Mouse (Mus musculus) forebrain, embryonic 11.5 days (tissue): ENCODE measurements around the gene Gramd4. TPM values are rescaled to one million over a fixed set of nuclear protein-coding genes. Genes with fewer than 3 reads are reported as not detected.

Source experiments
- ATAC-seq: fragments of 200-750 bp; cut with Nextera tagmentation; replicated peaks from 2 replicates; pipeline ENCODE4 v1.8.0; 2017; ENCODE audit warnings: moderate TSS enrichment; ENCODE audit not compliant: low FRiP score
- DNase-seq: peaks from one replicate; pipeline ENCODE4 v3.0.0-alpha.2; 2017; ENCODE audit warnings: low spot score
- H3K27ac ChIP-seq: fragments of 300-500 bp; sonication (generic); 2 replicates; pipeline ENCODE4 v1.5.1; 2014; ENCODE audit warnings: low read depth, low read length
- H3K27me3 ChIP-seq: fragments of 300-500 bp; sonication (generic); 2 replicates; pipeline ENCODE4 v1.6.1; 2014; ENCODE audit warnings: mild to moderate bottlenecking, low read length, mixed read lengths; ENCODE audit not compliant: control insufficient read depth, insufficient read depth
- H3K36me3 ChIP-seq: fragments of 300-500 bp; sonication (generic); 2 replicates; pipeline ENCODE4 v1.6.1; 2014; ENCODE audit warnings: mild to moderate bottlenecking, low read length, moderate library complexity, mixed read lengths; ENCODE audit not compliant: control insufficient read depth, insufficient read depth
- H3K4me1 ChIP-seq: fragments of 300-500 bp; sonication (generic); replicated peaks from 2 replicates; pipeline ENCODE4 v1.6.1; 2014; ENCODE audit warnings: low read length, mixed read lengths; ENCODE audit not compliant: control insufficient read depth, insufficient read depth
- H3K4me2 ChIP-seq: fragments of 300-500 bp; sonication (generic); 2 replicates; pipeline ENCODE4 v1.6.1; 2014; ENCODE audit warnings: low read depth, mild to moderate bottlenecking, low read length, moderate library complexity, mixed read lengths; ENCODE audit not compliant: severe bottlenecking
- H3K4me3 ChIP-seq: fragments of 300-500 bp; sonication (generic); 2 replicates; pipeline ENCODE4 v1.5.1; 2014; ENCODE audit warnings: low read depth, low read length
- H3K9ac ChIP-seq: fragments of 300-500 bp; sonication (generic); 2 replicates; pipeline ENCODE4 v1.6.1; 2014; ENCODE audit warnings: low read length
- H3K9me3 ChIP-seq: fragments of 300-500 bp; sonication (generic); 2 replicates; pipeline ENCODE4 v1.6.1; 2016; ENCODE audit warnings: low read length, mixed read lengths; ENCODE audit not compliant: control insufficient read depth
- WGBS: fragments of 180-500 bp; shearing (Covaris S2); extraction: QIAGEN DNeasy Blood & Tissue Kit; methylation state at CpG from one replicate; pipeline ENCODE4 v1.1.7; 2014; 5-methylcytosine and 5-hydroxymethylcytosine counted together
- polyA plus RNA-seq: library from polyadenylated mRNA; unstranded; fragments of >200 nt; fragmentation: Nextera tagmentation; extraction: Ambion mirVana; gene quantifications from 2 replicates; pipeline ENCODE4 v1.2.1, GENCODE M21; 2014

Gene Gramd4
- polyA plus RNA-seq, 1 experiment from 2014 or later, result 15.5 TPM

DNA sequence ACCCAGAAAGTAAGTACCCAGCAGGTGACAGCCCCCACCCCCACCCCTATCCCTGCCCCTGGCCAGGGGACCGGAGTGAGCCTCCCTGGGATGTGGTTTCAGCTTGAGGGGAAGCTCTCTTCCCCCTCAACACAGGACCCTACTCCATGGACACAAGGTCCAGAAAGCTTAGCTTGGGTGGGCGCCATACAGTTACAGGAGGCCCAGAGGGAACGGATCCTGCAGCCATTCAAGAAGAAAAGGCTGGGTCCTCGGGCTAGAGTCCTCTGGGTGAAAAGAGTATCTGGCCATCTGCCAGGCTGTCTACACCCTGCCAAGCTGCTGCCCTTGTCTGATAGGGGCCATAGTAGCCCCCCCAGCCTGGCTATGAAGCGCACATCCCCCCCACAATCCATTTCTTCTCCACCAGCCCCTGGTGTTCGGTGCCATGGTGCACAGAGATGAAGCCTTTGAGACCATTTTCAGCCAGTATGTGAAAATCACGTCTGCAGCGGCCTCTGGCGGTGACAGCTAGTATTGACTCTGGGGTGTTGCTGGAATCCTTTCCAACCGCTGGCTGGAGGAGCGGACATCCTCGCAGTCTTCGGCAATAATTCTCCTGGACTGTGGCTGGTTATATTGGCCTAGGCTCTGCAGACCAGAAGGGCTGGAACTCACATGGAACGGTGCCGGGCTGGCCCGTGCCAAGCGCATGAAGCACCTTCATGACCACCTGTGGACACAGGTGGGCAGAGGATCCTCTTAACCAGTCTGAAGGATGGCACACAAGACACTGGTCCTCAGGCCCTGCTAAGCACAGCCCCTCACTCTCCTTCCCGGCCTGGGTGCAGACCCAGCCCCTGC lies 77.7 kb downstream of the Gramd4 start:
- Histone ChIP-seq H3K4me3 (no peak overlapping the region), H3K4me2 (no peak overlapping the region), H3K9me3 (no peaks in the 10 kb centered on the region), H3K4me1 (no peaks in the 10 kb centered on the region), H3K9ac (no peak overlapping the region), H3K27me3 (no peaks in the 10 kb centered on the region), H3K27ac (no peak overlapping the region), H3K36me3 (no peaks in the 10 kb centered on the region; the same call in 1 of the 2 replicates)
- WGBS, result 49% methylated on average over 18 of the region's 18 CpGs
- DNase-seq, result peak; percentile 93
- ATAC-seq, result peak; percentile 52

DNA sequence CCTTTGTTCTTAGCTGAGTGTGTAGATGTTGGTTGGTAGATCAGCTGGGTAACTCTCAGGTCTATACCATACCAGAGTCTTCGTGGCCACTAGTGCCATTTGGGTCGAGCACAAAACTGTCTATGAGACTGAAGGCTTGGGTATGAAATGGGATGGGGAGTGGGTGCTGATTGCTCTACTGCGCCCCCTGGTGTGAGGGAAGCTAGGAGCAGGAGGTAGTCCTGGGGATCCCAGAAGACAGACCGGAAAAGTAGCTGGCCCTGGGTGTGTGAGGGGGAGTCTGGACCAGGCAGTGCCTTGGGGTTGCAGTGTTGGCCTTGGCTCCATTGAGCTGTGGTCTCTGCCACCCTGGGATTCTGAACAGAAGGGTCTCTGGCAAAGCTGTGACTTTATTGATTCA lies 80.1 kb downstream of the Gramd4 start:
- no peaks in the 10 kb centered on the region; the same call in 1 of the 2 replicates for H3K36me3 ChIP-seq
- DNase-seq (no peak), ATAC-seq (no peak)
- no peak overlapping the region for H3K4me3 ChIP-seq
- H3K4me1 ChIP-seq, result no peaks in the 10 kb centered on the region
- H3K4me2 ChIP-seq, result no peak overlapping the region
- H3K27ac ChIP-seq, result no peak overlapping the region
- H3K27me3 ChIP-seq, result no peaks in the 10 kb centered on the region
- H3K9me3 ChIP-seq, result no peaks in the 10 kb centered on the region
- no peak overlapping the region for H3K9ac ChIP-seq
- WGBS, result 71% methylated on average over 4 of the region's 4 CpGs

DNA sequence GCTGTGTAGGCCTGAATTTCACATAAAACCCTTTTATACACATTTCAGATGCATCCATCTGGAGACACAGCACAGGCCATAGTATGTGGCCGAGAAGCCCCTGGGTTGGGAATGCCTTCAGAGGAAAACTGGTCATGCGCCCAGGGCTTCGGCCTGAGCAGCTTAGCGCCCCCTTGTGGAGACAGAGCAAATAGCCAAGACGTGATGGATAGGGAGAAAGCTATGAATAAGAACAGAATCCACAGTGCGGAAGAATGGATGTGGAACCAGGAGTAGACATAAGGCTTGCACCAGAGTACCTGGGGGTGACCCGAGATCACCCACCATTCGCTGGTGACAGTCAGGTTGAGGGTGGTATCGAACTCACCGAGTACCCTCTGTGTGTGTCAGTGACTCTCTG lies 82.8 kb downstream of the Gramd4 start:
- no peaks in the 10 kb centered on the region for H3K27me3 ChIP-seq
- no peaks in the 10 kb centered on the region for H3K4me1 ChIP-seq
- ATAC-seq (0 out of 2 replicates have a peak, but pooled peaks have one; percentile 22), DNase-seq (peak; percentile 81)
- H3K9me3 ChIP-seq, result no peaks in the 10 kb centered on the region
- H3K27ac ChIP-seq, result no peak overlapping the region
- H3K9ac ChIP-seq, result no peak overlapping the region
- no peaks in the 10 kb centered on the region; the same call in 1 of the 2 replicates for H3K36me3 ChIP-seq
- no peak overlapping the region for H3K4me2 ChIP-seq
- WGBS, result 34% methylated on average over 10 of the region's 10 CpGs
- H3K4me3 ChIP-seq, result no peak overlapping the region

DNA sequence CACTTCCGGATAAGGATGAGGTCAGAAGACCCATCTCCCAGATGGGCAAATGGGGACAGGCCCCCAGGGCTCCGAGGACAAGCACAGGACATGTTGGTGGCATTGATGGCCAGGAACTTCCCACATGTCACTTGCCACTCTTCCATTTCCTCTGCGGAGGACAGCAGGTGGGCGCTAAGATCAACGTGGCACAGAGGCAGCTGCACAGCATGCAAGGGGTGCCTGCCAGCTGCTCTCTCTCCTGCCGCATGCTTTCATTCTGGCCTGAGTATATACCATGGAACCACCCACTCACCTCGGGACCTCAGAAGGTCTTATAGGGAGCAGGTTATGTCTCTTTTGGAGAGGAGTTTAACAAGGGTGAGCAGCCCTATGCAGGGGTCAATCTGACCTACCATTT lies 87.1 kb downstream of the Gramd4 start:
- Histone ChIP-seq H3K4me2 (no peak overlapping the region), H3K36me3 (no peaks in the 10 kb centered on the region; the same call in 1 of the 2 replicates), H3K9me3 (no peaks in the 10 kb centered on the region), H3K4me1 (no peaks in the 10 kb centered on the region), H3K27me3 (no peaks in the 10 kb centered on the region), H3K27ac (no peak overlapping the region), H3K4me3 (no peak overlapping the region), H3K9ac (no peak overlapping the region)
- 88% methylated on average over 7 of the region's 7 CpGs for WGBS
- DNase-seq (no peak), ATAC-seq (no peak)

DNA sequence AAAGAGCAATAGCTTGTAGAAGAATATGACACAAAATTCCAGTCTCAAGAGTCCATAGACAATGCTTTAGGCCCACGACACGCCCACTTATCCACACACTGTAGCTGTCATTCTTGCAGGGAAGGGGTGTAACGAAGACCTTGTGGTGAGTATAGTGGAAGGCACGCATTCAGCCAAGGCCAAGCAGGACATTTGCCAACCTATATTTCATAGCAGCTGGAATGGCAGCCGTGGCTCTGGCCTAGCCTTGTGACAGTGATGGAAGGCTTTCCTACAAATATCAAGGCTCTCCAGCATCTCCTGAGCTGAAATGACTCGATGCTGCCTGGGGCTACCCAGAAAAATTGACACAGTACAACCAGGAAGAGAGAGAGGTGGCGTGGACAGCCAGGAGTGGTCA lies 87.6 kb downstream of the Gramd4 start:
- Histone ChIP-seq H3K4me3 (no peak overlapping the region), H3K4me1 (no peaks in the 10 kb centered on the region), H3K27me3 (no peaks in the 10 kb centered on the region), H3K9me3 (no peaks in the 10 kb centered on the region), H3K4me2 (no peak overlapping the region), H3K9ac (no peak overlapping the region), H3K36me3 (no peaks in the 10 kb centered on the region; the same call in 1 of the 2 replicates), H3K27ac (no peak overlapping the region)
- WGBS, result 92% methylated on average over 7 of the region's 7 CpGs
- ATAC-seq (no peak), DNase-seq (no peak)

DNA sequence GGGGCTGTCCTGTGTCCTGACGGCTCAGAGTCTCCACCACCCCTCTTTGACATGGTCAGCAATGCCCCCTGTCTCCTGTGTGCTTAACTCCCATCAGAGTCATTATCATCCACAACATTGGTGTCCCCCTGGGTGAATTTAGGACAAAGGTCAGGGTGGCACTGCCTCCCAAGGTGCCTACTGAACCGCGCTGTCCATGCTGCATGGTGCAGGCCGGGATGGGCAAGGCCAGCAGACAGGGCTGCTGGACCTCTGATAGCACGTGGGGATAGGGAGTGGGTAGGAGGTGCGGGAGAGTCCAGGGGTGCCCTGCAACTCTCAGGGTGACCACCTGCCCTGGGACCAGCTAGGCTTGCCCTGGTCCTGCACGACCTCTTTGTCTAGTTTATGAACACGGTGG lies 89.4 kb downstream of the Gramd4 start:
- H3K27me3 ChIP-seq, result no peaks in the 10 kb centered on the region
- ATAC-seq (no peak), DNase-seq (no peak)
- 89% methylated on average over 8 of the region's 8 CpGs for WGBS
- no peak overlapping the region for H3K4me3 ChIP-seq
- no peak overlapping the region for H3K9ac ChIP-seq
- H3K36me3 ChIP-seq, result no peaks in the 10 kb centered on the region; the same call in 1 of the 2 replicates
- H3K9me3 ChIP-seq, result no peaks in the 10 kb centered on the region
- no peak overlapping the region for H3K27ac ChIP-seq
- no peaks in the 10 kb centered on the region for H3K4me1 ChIP-seq
- no peak overlapping the region for H3K4me2 ChIP-seq

DNA sequence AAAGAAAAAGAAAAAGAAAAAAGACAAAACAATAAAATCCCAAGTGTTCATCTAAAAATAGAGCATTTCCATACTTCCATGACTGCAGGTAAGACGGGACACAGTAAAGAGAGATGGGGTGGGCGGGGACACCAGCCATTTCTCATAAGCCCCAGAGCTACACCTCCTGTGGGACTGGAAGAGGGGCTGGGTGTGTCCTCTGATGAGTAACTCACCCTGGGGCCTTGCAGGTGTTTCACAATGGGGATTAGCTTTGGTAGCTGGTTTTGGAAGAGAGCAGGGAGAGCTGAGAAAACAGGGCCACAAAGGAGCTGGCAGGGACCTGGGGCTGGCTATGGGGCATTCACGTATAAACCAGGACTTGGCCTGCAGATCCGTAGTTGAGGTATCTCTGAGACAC lies 93.1 kb downstream of the Gramd4 start:
- DNase-seq, result no peak
- Histone ChIP-seq H3K4me2 (no peak overlapping the region), H3K27me3 (no peaks in the 10 kb centered on the region), H3K9ac (no peak overlapping the region), H3K27ac (no peak overlapping the region), H3K4me3 (no peak overlapping the region), H3K36me3 (no peaks in the 10 kb centered on the region; the same call in 1 of the 2 replicates), H3K4me1 (no peaks in the 10 kb centered on the region), H3K9me3 (no peaks in the 10 kb centered on the region)
- WGBS, result 69% methylated on average over 4 of the region's 4 CpGs
- no peak for ATAC-seq

DNA sequence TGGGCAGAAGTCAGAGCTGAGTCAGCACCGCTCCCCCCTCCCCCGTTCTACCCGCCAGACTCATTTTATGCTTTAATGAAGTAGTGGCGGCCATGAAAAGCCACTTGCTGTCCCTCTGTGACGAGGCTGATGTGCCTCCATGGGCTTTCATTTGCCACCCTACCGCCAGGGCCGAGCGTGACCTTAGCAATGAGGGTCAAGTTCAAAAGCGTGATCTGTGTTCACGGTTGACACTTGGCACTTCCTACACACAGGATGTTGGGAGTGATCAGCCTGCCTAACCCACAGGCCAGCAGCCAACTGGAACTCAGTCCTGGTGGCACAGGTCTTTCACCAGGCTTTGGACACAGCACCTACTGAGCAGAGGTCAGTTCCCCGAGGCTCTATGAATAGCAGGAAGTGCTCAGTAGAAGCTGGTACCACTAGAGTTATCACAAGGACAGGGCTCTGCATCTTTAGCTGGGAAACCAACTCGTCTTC lies 96.0 kb downstream of the Gramd4 start:
- Histone ChIP-seq H3K4me2 (no peak overlapping the region), H3K36me3 (peaks cover 3% of the 10 kb centered on the region), H3K9me3 (no peaks in the 10 kb centered on the region), H3K27me3 (no peaks in the 10 kb centered on the region), H3K9ac (no peak overlapping the region), H3K27ac (no peak overlapping the region), H3K4me3 (no peak overlapping the region), H3K4me1 (no peaks in the 10 kb centered on the region)
- 91% methylated on average over 12 of the region's 12 CpGs for WGBS
- ATAC-seq (no peak), DNase-seq (no peak)

DNA sequence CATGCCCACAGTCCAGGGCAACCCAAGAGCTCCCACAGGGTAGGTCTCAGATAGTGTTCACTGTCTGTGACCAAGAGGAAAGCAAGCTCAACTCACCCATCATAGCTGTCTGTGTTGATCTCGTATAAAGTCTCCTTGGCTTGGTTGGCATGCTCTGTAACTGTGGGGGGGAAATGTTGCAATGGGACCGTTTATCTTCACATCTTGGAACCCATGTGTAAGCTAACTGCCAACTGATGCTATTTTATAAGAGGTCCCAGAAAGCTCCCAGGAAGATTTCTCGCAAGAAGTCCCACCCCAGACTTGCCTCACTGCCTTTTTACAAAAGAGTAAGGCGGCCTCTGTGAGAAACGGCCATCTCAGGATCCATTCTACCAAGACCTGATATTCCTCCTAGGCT lies 99.0 kb downstream of the Gramd4 start:
- ATAC-seq (no peak), DNase-seq (no peak)
- no peaks in the 10 kb centered on the region for H3K9me3 ChIP-seq
- H3K27ac ChIP-seq, result no peak overlapping the region
- H3K36me3 ChIP-seq, result peaks cover 3% of the 10 kb centered on the region
- no peaks in the 10 kb centered on the region for H3K27me3 ChIP-seq
- H3K4me1 ChIP-seq, result no peaks in the 10 kb centered on the region
- no peak overlapping the region for H3K9ac ChIP-seq
- no peak overlapping the region for H3K4me3 ChIP-seq
- H3K4me2 ChIP-seq, result no peak overlapping the region
- WGBS, result 83% methylated on average over 5 of the region's 5 CpGs
